Mouse (Mus musculus) liver, adult (tissue): ENCODE data around the gene Bckdha.

Experiments used
- GATA4 ChIP-seq: IDR thresholded peaks from 2 replicates; pipeline ENCODE4 v1.6.1; 2014; ENCODE audit warnings: mild to moderate bottlenecking, low read length; ENCODE audit not compliant: insufficient replicate concordance

The Bckdha gene

DNA sequence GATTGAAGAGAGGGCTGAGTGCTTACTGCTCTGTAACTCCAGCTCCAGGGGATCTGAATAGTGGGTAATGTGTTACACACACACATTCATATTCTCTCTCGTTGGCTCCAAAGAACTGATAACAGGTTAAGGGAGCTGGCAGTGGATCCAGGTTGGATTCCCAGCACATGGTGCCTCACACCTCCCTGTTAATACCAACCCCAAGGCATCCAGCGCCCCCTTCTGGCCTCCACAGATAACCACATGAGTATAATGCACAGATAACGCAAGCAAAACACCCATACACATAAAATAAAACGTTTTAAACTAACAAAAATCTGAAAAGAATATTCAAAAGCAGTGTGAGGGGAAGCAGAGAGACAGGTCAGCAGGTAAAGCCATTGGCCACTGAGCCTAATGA, 13.7 kb upstream of the Bckdha start:
- no peak for TF ChIP-seq GATA4

GRCm38 (mm10) chr7:25671686-25672085, 12.9 kb upstream of the Bckdha start:
- TF ChIP-seq GATA4 = no peak

DNA sequence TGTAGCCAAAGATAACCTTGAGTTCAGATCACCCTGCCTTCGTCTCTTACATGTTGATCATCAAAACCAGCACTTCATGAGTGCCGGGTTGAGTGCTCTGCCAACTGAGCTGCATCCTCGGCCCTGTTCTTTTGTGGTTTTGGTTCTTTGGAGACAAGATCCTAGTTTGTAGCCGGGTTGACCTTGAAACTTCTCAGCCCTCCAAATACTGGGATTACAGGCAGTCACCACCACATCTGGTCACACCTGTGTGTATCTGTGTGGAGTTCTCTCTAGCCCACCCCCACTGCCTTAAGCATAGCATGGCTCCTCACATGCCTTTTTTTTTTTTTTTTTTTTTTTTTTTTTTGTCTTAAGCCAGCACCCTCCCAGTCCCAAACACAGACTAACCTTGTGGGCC, 11.3 kb upstream of the Bckdha start:
- TF ChIP-seq GATA4 = no peak

DNA sequence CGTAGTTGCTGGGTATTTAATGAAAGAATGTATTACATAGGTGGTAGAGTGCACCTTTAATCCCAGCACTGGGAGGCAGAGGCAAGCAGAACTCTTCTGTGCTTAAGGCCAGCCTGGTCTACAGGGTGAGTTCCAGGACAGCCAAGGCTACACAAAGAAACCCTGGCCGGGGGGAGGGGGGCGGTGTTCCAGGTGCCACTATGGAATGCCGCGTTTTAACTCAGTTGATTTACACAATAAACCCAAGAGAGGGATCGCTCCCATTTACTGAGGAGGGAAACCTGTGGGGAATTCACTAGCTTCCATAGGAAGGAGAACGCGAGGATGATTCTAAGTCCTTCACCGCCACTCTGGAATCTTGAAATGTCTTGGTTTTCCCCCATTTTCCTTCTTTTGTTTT, 10.8 kb upstream of the Bckdha start:
- TF ChIP-seq GATA4 = no peak

DNA sequence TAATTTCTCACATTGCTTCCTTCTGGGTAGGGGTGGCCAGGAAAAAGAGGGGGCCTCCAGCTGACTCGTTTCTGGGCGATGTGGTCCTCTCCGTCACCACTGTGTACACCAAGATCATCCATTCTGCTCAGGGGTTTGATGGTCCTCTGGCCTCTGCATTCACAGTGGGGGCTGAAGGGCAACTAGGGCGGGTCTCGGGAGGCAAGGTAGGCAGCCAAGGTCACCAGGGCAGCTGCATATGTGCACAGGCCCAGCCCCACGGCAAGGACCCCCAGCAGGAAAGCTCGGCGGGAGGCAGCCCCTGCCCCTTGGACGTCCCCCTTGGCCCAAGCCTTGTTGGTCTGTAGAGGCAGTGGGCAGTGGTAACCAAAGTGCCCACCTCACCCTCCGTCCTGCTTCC, 10.4 kb upstream of the Bckdha start:
- no peak for TF ChIP-seq GATA4

DNA sequence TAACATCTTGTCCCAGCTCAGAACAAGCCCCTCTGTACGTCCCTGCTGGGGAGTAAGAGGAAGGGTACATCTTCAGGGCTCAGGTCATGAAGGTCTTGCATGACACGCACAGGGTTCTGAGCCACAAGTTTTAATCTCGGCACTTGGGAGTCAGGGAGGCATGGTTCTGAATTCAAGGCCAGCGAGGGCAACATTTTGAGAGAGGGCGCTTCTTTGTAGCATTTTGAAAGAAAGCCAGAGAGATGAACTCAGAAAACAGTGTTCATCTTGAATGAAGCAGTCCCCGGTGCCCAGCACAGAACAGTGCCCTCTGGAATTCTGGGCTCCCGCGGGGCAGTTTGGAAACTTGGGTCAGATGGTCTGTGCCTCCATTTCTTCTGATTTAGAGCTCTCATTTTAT, 7.6 kb upstream of the Bckdha start:
- no peak for TF ChIP-seq GATA4

DNA sequence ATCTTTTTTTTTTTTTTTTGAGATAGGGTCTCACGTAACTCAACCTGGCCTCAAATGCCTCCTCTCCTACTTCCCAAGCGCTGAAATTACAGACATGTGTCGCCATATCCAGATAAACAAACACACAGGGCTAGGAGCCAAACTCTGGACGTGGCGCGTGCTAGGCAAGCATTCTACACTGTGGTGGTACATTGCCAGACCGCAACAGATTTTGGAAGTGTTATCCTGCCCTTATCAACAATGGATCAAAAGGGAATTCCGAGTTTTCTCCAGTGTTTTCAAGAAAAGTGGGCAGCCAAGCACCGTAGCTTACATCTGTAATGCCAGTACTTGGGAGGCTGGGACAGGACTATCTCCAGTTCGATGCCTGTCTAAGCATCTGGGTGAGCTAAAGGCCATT, 996 bp downstream of the Bckdha start:
- TF ChIP-seq GATA4 = 0 out of 2 replicates have a peak, but pooled peaks have one; percentile 14

DNA sequence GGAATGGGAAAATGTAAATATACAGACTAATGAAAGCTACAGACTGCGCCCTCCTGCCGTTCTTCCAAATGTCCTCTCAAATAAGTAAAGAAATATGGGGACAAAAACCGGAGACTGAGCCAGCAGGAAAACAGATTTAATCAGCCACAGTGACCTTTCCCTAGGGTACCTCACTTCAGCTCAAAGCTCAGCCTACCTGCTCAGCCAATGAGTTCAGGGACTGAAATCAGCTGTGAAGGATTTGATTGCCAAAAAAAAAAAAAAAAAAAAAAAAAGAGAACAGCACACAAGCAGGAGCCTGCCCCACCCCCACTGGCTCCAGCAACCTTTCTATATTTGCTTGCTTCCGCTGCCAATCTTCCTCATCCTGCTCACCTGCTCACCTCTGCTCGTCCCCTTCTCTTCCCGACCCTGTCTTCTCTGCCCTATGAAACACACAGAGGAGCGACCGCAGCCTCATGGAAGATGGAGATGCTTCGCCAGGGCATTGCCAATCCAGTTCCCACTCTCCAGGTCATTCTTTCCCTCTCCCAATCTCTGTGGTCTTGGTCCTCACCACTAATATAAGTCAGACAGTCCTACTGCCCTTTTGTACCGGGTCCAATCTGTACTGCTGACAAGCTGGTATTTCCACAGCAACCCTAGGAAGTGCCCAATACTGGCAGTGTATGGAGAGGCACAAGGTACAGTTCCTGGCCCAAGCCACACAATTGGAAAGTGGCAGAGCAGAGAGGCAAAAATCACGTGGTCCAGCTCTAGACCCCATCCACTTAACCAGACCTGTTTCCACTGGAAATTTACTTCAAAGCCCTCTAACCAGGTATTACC, 3.0 kb downstream of the Bckdha start:
- TF ChIP-seq GATA4 = peak; percentile 10; the same call in 1 of the 2 replicates

DNA sequence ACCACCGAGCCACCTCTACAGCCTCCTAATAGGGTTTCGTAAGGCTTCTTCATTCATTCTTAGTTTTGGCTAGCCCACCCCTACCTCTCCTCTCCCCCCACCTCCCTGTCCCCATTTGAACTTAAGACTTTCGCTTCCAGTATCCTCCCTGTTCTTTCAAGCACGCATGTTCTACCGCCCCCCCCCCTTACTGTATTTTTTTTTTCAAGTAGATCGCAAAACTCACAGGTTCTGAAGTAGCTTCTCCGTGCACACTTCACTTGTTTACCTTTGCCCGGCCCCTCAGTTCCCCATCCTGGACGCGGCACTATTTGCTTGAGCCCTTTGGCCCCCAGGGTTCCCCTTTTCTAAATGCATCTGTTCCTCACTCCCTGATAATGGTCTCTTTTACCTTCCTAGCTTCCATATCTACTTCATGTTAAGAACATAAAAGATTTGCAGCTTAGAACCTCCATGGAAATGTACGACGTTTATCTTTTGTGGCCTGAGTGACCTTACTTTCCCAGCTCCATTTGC, 6.5 kb downstream of the Bckdha start:
- TF ChIP-seq GATA4 = no peak

DNA sequence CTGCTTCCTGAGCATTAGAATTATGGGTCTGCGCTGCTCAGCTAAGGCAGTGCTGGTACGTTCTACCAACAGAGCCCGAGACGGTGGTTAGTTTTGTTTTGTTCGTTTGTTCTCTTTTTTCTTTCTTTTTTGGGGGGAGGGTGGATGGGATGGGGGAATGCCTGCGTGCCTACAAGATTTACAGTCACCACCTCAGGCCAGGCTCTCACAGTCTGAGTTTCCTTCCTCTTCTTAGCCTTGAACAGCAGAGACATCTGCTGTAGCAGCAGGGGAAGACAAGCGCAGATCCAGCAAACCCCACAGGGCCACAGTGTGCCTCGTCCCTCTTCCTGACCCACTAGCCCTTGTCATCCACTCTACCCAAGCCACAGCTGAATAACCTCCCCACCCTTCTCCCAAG, 7.5 kb downstream of the Bckdha start:
- no peak for TF ChIP-seq GATA4

DNA sequence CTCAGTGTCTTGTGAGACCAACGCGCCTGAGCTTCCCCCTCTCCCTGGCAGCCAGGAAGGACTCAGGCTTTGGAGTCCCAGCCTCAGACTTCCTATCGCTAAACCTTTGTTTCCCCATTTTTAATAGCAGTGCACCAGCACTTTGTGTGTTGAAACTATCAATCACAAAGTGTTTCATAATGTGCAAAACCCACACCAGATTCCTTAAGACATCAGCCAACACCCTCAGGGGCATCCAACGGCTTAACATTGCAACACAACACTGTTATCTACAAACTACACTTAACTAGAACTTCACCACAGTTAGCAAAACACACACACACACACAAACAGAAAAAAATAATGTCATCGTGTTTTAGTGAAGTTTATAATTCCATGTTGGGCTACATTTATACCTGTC, 8.9 kb downstream of the Bckdha start:
- TF ChIP-seq GATA4 = peak; percentile 8; the same call in 1 of the 2 replicates

DNA sequence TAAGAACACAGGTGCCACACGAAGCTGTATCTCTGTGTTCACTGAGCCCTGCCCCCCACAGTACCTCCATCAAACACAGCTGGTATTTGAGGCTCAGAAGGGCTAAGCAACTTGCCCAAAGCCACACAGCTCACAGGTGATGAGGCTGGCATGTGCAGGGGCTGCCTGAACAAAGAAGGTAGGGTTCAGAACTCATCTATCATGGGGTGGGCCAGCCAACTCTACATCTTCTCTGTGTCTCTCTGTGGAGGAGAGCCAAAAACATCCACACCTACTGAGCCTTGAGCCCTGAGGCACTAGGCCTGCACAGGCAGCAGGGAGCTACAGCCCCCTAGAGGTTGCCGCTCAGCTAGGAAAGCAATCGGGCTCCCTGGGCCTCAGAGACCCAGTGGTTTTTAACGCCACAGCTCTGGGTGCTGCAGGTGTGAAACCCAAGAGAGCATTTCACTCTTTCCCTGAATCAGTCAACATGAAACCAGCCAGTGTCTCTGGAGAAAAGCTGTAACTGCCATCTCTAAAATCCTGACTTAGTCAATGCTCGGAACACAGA, 11.1 kb downstream of the Bckdha start:
- TF ChIP-seq GATA4 = no peak

GRCm38 (mm10) chr7:25645074-25645473, 13.7 kb downstream of the Bckdha start:
- TF ChIP-seq GATA4 = no peak

GRCm38 (mm10) chr7:25644631-25645030, 14.2 kb downstream of the Bckdha start:
- TF ChIP-seq GATA4 = no peak

DNA sequence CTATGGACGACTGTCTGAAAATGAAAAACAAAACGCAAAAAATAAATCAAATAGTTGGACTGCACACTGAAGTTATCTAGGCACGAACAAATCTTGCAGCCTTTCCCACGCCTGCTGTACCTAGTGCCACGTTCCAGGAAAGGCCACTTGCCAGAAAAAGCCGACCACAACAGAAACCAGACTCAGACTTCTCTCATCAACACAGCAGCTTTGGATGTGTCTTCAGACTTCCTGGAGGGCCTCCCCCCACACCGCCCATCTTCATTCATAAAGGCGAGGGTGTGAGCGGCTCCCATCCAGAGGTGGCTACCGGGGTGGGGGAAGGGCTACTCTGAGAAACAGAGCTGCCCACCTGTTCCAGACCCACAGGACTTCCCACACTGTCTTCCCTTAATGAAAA, 14.6 kb downstream of the Bckdha start:
- TF ChIP-seq GATA4 = no peak

- TF ChIP-seq GATA4 = no peak
Observed at GRCm38 (mm10) chr7:25639754-25640153, 19.0 kb downstream of the Bckdha start.
